Mouse (Mus musculus): ENCODE data around the gene Gpc6.

The Gpc6 gene

GRCm38 (mm10) chr14:117993845-117994244 is 1068.7 kb downstream of the Gpc6 start:
- in situ Hi-C loops (cut with MboI, MseI), result no loop called here

GRCm38 (mm10) chr14:118004434-118004833 is 1079.3 kb downstream of the Gpc6 start:
- in situ Hi-C loops (cut with MboI, MseI), result no loop called here

GRCm38 (mm10) chr14:118005697-118006096 is 1080.6 kb downstream of the Gpc6 start:
- in situ Hi-C loops (cut with MboI, MseI), result no loop called here

GRCm38 (mm10) chr14:118009541-118009940 is 1084.4 kb downstream of the Gpc6 start:
- in situ Hi-C loops (cut with MboI, MseI), result no loop called here

GRCm38 (mm10) chr14:118013237-118013636 is 1088.1 kb downstream of the Gpc6 start:
- in situ Hi-C loops (cut with MboI, MseI), result no loop called here

GRCm38 (mm10) chr14:118019314-118019713 is 1094.2 kb downstream of the Gpc6 start:
- in situ Hi-C loops (cut with MboI, MseI), result no loop called here

GRCm38 (mm10) chr14:118021867-118022543 is 1096.9 kb downstream of the Gpc6 start:
- in situ Hi-C loops (cut with MboI, MseI), result no loop called here

Data from regulatory T cell (primary cell).